Mouse (Mus musculus): ENCODE results near the gene Pde4c.

The Pde4c gene

GRCm38 (mm10) chr8:70697366-70698250, 25.9 kb upstream of the Pde4c start:
- DNase-seq = no peak

GRCm38 (mm10) chr8:70698310-70699109, 25.0 kb upstream of the Pde4c start, which contains the start of gene Jund:
Jund (plus strand) TSS chr8:70698949.
- peak; percentile 100 for DNase-seq

- no peak for DNase-seq
Measured at GRCm38 (mm10) chr8:70699116-70699833, 24.2 kb upstream of the Pde4c start.

- peak; percentile 83 for DNase-seq
Measured at GRCm38 (mm10) chr8:70699834-70700554, 23.5 kb upstream of the Pde4c start.

GRCm38 (mm10) chr8:70700555-70700922, 23.0 kb upstream of the Pde4c start:
- DNase-seq = peak; percentile 93

- DNase-seq = no peak
Measured at GRCm38 (mm10) chr8:70701048-70701981, 22.2 kb upstream of the Pde4c start.

GRCm38 (mm10) chr8:70701982-70702841, 21.3 kb upstream of the Pde4c start:
- no peak for DNase-seq

- peak; percentile 73 for DNase-seq
Measured at GRCm38 (mm10) chr8:70702842-70703182, 20.7 kb upstream of the Pde4c start.

GRCm38 (mm10) chr8:70703287-70703686, 20.2 kb upstream of the Pde4c start, which contains the start of gene Iqcn:
Iqcn (plus strand) TSS chr8:70703457.
- no peak for DNase-seq

- DNase-seq = no peak
Measured at GRCm38 (mm10) chr8:70708281-70708680, 15.2 kb upstream of the Pde4c start.

- no peak for DNase-seq
Measured at GRCm38 (mm10) chr8:70709794-70710193, 13.7 kb upstream of the Pde4c start.

GRCm38 (mm10) chr8:70710296-70710695, 13.2 kb upstream of the Pde4c start:
- DNase-seq = no peak

- DNase-seq = no peak
Measured at GRCm38 (mm10) chr8:70711041-70711440, 12.5 kb upstream of the Pde4c start.

- no peak for DNase-seq
Measured at GRCm38 (mm10) chr8:70713991-70714390, 9.5 kb upstream of the Pde4c start.

GRCm38 (mm10) chr8:70715086-70715485, 8.4 kb upstream of the Pde4c start:
- DNase-seq = no peak

GRCm38 (mm10) chr8:70716521-70717400, 6.8 kb upstream of the Pde4c start:
- DNase-seq = no peak

- DNase-seq = peak; percentile 76
Measured at GRCm38 (mm10) chr8:70718297-70718696, 5.2 kb upstream of the Pde4c start, which contains the start of gene Gm3336. Gm3336 (plus strand) TSS chr8:70718543.

- no peak for DNase-seq
Measured at GRCm38 (mm10) chr8:70719796-70720270, 3.7 kb upstream of the Pde4c start.

- peak; percentile 87 for DNase-seq
Measured at GRCm38 (mm10) chr8:70720739-70721138, 2.8 kb upstream of the Pde4c start.

Measured in lung, postnatal 14 days (tissue).